Mouse (Mus musculus) small intestine, adult 2 months (tissue): ENCODE measurements around the gene Chchd3.

Source experiments
- CTCF ChIP-seq: fragments of 200-500 bp; IDR thresholded peaks from 2 replicates; pipeline ENCODE4 v1.5.1; 2012; ENCODE audit warnings: low read depth, mild to moderate bottlenecking, control low read depth, inconsistent platforms, low read length, moderate library complexity, mixed read lengths; ENCODE audit not compliant: insufficient replicate concordance, insufficient read length; ENCODE audit errors: extremely low read depth
- POLR2A ChIP-seq: fragments of 200-500 bp; IDR thresholded peaks from 2 replicates; pipeline ENCODE4 v1.6.1; 2012; ENCODE audit warnings: low read depth, mild to moderate bottlenecking, control low read depth, inconsistent platforms, low read length, moderate library complexity

- TF ChIP-seq CTCF, result no peak
- no peak for TF ChIP-seq POLR2A
These were observed 115.1 kb downstream of the Chchd3 start for GRCm38 (mm10) chr6:32944956-32945355.
